Mouse (Mus musculus) midbrain, embryonic 13.5 days (tissue): Measurements from ENCODE around the gene Gpa33. TPM values are rescaled to one million over a fixed set of nuclear protein-coding genes. Genes with fewer than 3 reads are reported as not detected.

Source experiments
- ATAC-seq: fragments of 200-750 bp; cut with Nextera tagmentation; 2 replicates; pipeline ENCODE4 v1.8.0; 2017; ENCODE audit warnings: mild to moderate bottlenecking, moderate TSS enrichment, moderate library complexity
- H3K27ac ChIP-seq: fragments of 300-500 bp; sonication (generic); 2 replicates; pipeline ENCODE4 v1.5.1; 2015; ENCODE audit warnings: inconsistent platforms, mild to moderate bottlenecking, moderate library complexity
- H3K27me3 ChIP-seq: fragments of 300-500 bp; sonication (generic); 2 replicates; pipeline ENCODE4 v1.6.1; 2015; ENCODE audit warnings: mild to moderate bottlenecking, inconsistent platforms
- H3K36me3 ChIP-seq: fragments of 300-500 bp; sonication (generic); 2 replicates; pipeline ENCODE4 v1.6.1; 2015; ENCODE audit warnings: mild to moderate bottlenecking, inconsistent platforms
- H3K4me1 ChIP-seq: fragments of 300-500 bp; sonication (generic); replicated peaks from 2 replicates; pipeline ENCODE4 v1.6.1; 2015; ENCODE audit warnings: inconsistent platforms
- H3K4me2 ChIP-seq: fragments of 300-500 bp; sonication (generic); replicated peaks from 2 replicates; pipeline ENCODE4 v1.6.1; 2015; ENCODE audit warnings: moderate library complexity, mild to moderate bottlenecking, inconsistent platforms
- H3K4me3 ChIP-seq: fragments of 300-500 bp; sonication (generic); replicated peaks from 2 replicates; pipeline ENCODE4 v1.5.1; 2015; ENCODE audit warnings: mild to moderate bottlenecking, inconsistent platforms
- H3K9ac ChIP-seq: fragments of 300-500 bp; sonication (generic); replicated peaks from 2 replicates; pipeline ENCODE4 v1.6.1; 2015; ENCODE audit warnings: mild to moderate bottlenecking, inconsistent platforms
- H3K9me3 ChIP-seq: fragments of 300-500 bp; sonication (generic); 2 replicates; pipeline ENCODE4 v1.6.1; 2016; ENCODE audit warnings: mild to moderate bottlenecking, inconsistent platforms
- WGBS: fragments of 180-500 bp; shearing (Covaris S2); methylation state at CpG from one replicate; pipeline ENCODE4 v1.1.7; 2015; 5-methylcytosine and 5-hydroxymethylcytosine counted together
- polyA plus RNA-seq: library from polyadenylated mRNA; unstranded; fragments of >200 nt; fragmentation: Nextera tagmentation; extraction: Ambion mirVana; gene quantifications from 2 replicates; pipeline ENCODE4 v1.2.1, GENCODE M21; 2015

The Gpa33 gene
- 0.17 TPM in 1 of 2 replicates, not detected in the other for polyA plus RNA-seq

GRCm38 (mm10) chr1:166130224-166130860, at the start of gene Gpa33:
Gpa33 (plus strand) TSS chr1:166130238.
- no peak within 1 kb of the TSS for H3K4me2 ChIP-seq
- no peak within 1 kb of the TSS for H3K27ac ChIP-seq
- no peaks in the 10 kb centered on the region for H3K36me3 ChIP-seq
- no peak within 1 kb of the TSS for H3K9ac ChIP-seq
- ATAC-seq = no peak
- H3K9me3 ChIP-seq = no peaks in the 10 kb centered on the region
- whole genome bisulfite sequencing = 87% methylated on average over 5 of the region's 5 CpGs
- H3K4me1 ChIP-seq = peaks cover 4% of the 10 kb centered on the region; the same call in 1 of the 2 replicates
- H3K4me3 ChIP-seq = no peak within 1 kb of the TSS
- no peaks in the 10 kb centered on the region for H3K27me3 ChIP-seq

DNA sequence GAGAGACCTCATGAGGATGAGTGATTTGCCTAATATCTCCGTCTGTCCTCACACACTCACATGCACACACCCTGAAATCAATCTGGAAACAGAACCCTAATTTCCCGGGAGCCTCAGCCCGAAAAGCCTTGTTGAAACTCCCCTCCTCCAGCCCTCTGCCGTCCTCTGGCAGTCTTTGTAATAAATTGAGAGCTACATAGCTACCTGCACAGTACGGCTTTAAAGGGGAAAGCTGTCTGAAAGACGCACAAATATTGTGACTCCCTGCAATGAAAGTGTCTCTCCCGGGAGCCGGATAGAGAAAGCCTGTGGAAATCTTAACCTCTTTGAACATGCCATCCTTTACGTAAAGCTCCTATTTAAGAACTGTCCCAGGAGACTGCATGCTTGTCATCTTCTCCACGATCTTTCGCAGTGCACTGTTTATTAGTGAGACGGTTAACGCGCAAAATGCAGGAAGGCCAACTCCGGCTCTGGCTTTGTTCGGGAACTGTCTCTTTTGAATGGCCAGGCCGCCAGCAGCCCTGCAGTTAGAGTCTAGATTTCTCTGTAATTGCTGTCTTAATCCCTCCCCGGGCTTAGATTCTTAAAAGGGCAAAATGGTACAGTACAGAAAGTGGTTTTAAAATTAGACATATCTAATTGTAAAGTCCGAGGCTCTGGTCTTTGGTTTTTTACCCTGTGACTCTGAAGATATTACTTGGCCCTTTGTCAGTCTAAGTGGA, 41.4 kb upstream of the Gpa33 start:
- peaks cover 22% of the 10 kb centered on the region for H3K4me1 ChIP-seq
- 0 out of 2 replicates have a peak overlapping the region, but pooled peaks have one; percentile 46 for H3K9ac ChIP-seq
- H3K4me2 ChIP-seq = 0 out of 2 replicates have a peak overlapping the region, but pooled peaks have one; percentile 15
- no peaks in the 10 kb centered on the region for H3K36me3 ChIP-seq
- H3K9me3 ChIP-seq = no peaks in the 10 kb centered on the region
- WGBS = 28% methylated on average over 19 of the region's 19 CpGs
- H3K27me3 ChIP-seq = no peaks in the 10 kb centered on the region
- no peak overlapping the region for H3K4me3 ChIP-seq
- H3K27ac ChIP-seq = peak overlapping the region; percentile 64; the same call in 1 of the 2 replicates
- peak; percentile 50 for ATAC-seq

GRCm38 (mm10) chr1:166089337-166089736, 40.7 kb upstream of the Gpa33 start:
- peak overlapping the region; percentile 64; the same call in 1 of the 2 replicates for H3K27ac ChIP-seq
- ATAC-seq = no peak
- WGBS = 73% methylated on average over 3 of the region's 3 CpGs
- no peaks in the 10 kb centered on the region for H3K9me3 ChIP-seq
- no peak overlapping the region for H3K4me2 ChIP-seq
- H3K9ac ChIP-seq = no peak overlapping the region
- no peaks in the 10 kb centered on the region for H3K27me3 ChIP-seq
- no peaks in the 10 kb centered on the region for H3K36me3 ChIP-seq
- no peak overlapping the region for H3K4me3 ChIP-seq
- peaks cover 22% of the 10 kb centered on the region for H3K4me1 ChIP-seq

DNA sequence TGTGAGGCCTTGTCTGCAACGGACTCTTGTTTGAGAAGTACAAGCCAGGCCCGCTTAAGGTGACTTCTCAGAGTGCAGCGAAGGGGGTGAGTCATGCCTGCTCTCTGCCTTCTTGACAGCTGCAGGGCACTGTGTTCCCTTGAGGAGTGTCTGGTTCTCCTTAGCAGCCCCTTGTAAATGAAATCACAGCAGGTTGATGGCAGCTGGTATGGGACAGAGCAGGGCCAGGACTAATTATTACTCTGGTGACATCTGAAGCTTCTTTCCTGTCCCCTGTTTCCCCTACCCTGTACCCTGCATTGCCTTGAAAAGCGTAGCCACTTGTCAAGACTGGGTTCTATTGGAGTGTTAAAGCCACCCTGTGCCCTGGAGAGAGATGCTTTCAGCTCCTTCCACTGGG, 40.3 kb upstream of the Gpa33 start:
- H3K9me3 ChIP-seq = no peaks in the 10 kb centered on the region
- no peaks in the 10 kb centered on the region for H3K36me3 ChIP-seq
- H3K4me3 ChIP-seq = no peak overlapping the region
- H3K4me1 ChIP-seq = peaks cover 22% of the 10 kb centered on the region
- ATAC-seq = peak; percentile 63
- no peaks in the 10 kb centered on the region for H3K27me3 ChIP-seq
- WGBS = 52% methylated on average over 4 of the region's 4 CpGs
- 0 out of 2 replicates have a peak overlapping the region, but pooled peaks have one; percentile 25 for H3K27ac ChIP-seq
- no peak overlapping the region for H3K9ac ChIP-seq
- H3K4me2 ChIP-seq = no peak overlapping the region

DNA sequence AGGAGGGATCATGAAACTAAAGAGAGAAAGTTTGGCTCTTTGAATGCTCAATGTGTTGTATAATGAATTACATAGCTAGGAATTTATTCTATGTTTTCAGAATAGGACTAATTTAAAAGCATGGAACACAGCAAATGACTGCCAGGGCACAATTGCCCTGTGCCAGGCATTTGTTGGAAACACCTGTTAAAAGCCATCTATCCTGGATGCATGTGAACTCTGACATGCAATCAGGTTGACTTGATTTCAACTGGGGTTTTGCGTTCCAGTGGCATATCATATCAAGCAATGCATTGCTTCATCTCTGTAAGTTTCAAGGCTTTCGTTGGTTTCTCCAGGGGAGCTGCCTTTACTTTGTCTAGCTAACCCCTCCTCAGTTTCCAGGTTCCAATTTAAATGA, 39.7 kb upstream of the Gpa33 start:
- no peak overlapping the region for H3K4me3 ChIP-seq
- H3K4me1 ChIP-seq = peaks cover 22% of the 10 kb centered on the region
- no peaks in the 10 kb centered on the region for H3K27me3 ChIP-seq
- no peak overlapping the region for H3K9ac ChIP-seq
- 95% methylated on average over 2 of the region's 2 CpGs for WGBS
- no peak overlapping the region for H3K4me2 ChIP-seq
- no peak for ATAC-seq
- H3K9me3 ChIP-seq = no peaks in the 10 kb centered on the region
- H3K27ac ChIP-seq = no peak overlapping the region
- H3K36me3 ChIP-seq = no peaks in the 10 kb centered on the region

DNA sequence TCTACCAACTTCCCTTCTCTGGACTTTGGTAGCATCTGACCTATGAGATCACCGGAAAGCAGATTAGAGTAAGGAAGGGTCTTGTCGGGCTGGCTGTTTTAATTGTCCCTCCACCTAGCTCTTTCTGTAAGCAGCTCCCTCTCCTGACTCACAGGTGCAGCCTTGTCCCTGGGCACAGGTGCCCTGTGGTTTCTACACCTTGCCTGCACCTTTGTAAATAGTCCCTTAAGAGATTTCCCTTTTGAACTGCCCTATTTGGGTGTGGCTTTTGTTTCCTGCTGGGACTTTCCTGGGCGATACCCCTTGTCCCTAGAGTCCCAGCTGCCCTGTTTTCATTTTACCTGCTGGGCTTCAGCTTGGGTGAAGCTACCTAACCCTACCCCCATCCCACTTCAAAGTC, 35.6 kb upstream of the Gpa33 start:
- no peak for ATAC-seq

GRCm38 (mm10) chr1:166098120-166098519, 31.9 kb upstream of the Gpa33 start:
- H3K36me3 ChIP-seq = no peaks in the 10 kb centered on the region
- H3K4me3 ChIP-seq = no peak overlapping the region
- WGBS = 96% methylated on average over 2 of the region's 2 CpGs
- no peak overlapping the region for H3K27ac ChIP-seq
- no peaks in the 10 kb centered on the region for H3K27me3 ChIP-seq
- no peaks in the 10 kb centered on the region for H3K9me3 ChIP-seq
- ATAC-seq = no peak
- H3K4me1 ChIP-seq = peaks cover 2% of the 10 kb centered on the region; the same call in 1 of the 2 replicates
- no peak overlapping the region for H3K4me2 ChIP-seq
- H3K9ac ChIP-seq = no peak overlapping the region

More for the DNA sequence above, 35.6 kb upstream of the Gpa33 start:
- H3K9me3 ChIP-seq = no peaks in the 10 kb centered on the region
- H3K4me2 ChIP-seq = no peak overlapping the region
- no peak overlapping the region for H3K9ac ChIP-seq
- H3K27ac ChIP-seq = no peak overlapping the region
- H3K4me3 ChIP-seq = no peak overlapping the region
- WGBS = 91% methylated on average over 3 of the region's 3 CpGs
- no peaks in the 10 kb centered on the region for H3K27me3 ChIP-seq
- H3K36me3 ChIP-seq = no peaks in the 10 kb centered on the region
- H3K4me1 ChIP-seq = peaks cover 9% of the 10 kb centered on the region

- H3K4me2 ChIP-seq = no peak overlapping the region
- no peaks in the 10 kb centered on the region for H3K27me3 ChIP-seq
- 67% methylated on average over 11 of the region's 11 CpGs for WGBS
- peak overlapping the region; percentile 54; the same call in 1 of the 2 replicates for H3K27ac ChIP-seq
- H3K36me3 ChIP-seq = no peaks in the 10 kb centered on the region
- H3K4me3 ChIP-seq = no peak overlapping the region
- no peak overlapping the region for H3K9ac ChIP-seq
- no peaks in the 10 kb centered on the region for H3K9me3 ChIP-seq
- peaks cover 9% of the 10 kb centered on the region; the same call in 1 of the 2 replicates for H3K4me1 ChIP-seq
- ATAC-seq = no peak
Observed at GRCm38 (mm10) chr1:166102920-166103608, 27.0 kb upstream of the Gpa33 start.

DNA sequence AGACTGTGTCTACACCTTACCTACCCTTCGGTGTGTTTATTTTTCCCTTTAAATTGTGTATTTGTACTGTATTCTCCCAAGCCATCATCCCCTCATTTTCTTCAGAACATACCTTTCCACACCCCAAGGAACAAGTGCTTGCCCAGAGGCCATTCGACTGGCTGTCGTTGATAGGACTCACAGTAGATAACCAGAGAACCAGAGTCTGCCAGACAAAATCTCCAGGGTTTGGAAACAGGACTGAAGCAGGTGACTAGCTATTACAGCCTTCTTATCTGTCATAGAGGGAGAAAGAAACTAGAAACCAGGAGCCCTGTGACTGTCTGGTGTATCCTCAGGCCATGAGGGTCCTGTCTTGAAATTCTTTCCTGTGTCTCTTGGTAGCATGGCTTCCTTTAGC, 25.2 kb upstream of the Gpa33 start:
- 97% methylated on average over 3 of the region's 3 CpGs for WGBS
- no peak for ATAC-seq
- H3K9ac ChIP-seq = no peak overlapping the region

DNA sequence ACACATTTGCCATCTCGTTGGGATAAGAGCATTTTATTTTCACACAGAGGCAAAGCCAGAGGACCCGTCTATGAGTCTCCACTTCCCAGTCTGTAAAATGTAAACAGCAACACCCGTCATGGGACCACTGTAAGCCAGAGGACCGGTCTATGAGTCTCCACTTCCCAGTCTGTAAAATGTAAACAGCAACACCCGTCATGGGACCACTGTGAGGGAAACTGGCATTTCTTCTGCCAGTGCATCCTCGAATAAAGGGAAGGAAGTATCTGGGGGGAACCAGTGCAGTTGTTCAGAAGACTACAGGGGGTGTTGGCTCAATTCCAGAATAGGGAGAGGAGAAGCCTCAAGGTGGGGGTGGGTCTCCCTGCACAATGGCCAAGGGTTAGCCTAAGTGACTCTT, 24.6 kb upstream of the Gpa33 start:
- H3K4me3 ChIP-seq = no peak overlapping the region
- H3K9me3 ChIP-seq = no peaks in the 10 kb centered on the region
- 87% methylated on average over 6 of the region's 6 CpGs for WGBS
- H3K27me3 ChIP-seq = no peaks in the 10 kb centered on the region
- ATAC-seq = no peak
- no peak overlapping the region for H3K27ac ChIP-seq
- H3K36me3 ChIP-seq = no peaks in the 10 kb centered on the region
- H3K4me2 ChIP-seq = no peak overlapping the region
- H3K4me1 ChIP-seq = peaks cover 9% of the 10 kb centered on the region; the same call in 1 of the 2 replicates
- no peak overlapping the region for H3K9ac ChIP-seq

More for the DNA sequence above, 25.2 kb upstream of the Gpa33 start:
- Histone ChIP-seq H3K4me3 (no peak overlapping the region), H3K27me3 (no peaks in the 10 kb centered on the region), H3K4me1 (peaks cover 9% of the 10 kb centered on the region; the same call in 1 of the 2 replicates), H3K4me2 (no peak overlapping the region), H3K36me3 (no peaks in the 10 kb centered on the region), H3K27ac (no peak overlapping the region), H3K9me3 (no peaks in the 10 kb centered on the region)

GRCm38 (mm10) chr1:166114986-166115385, 15.1 kb upstream of the Gpa33 start:
- H3K9me3 ChIP-seq = no peaks in the 10 kb centered on the region
- H3K4me2 ChIP-seq = no peak overlapping the region
- 90% methylated on average over 3 of the region's 3 CpGs for WGBS
- H3K4me1 ChIP-seq = peaks cover 11% of the 10 kb centered on the region
- ATAC-seq = no peak
- H3K4me3 ChIP-seq = no peak overlapping the region
- no peaks in the 10 kb centered on the region for H3K27me3 ChIP-seq
- no peak overlapping the region for H3K9ac ChIP-seq
- H3K27ac ChIP-seq = no peak overlapping the region
- no peaks in the 10 kb centered on the region for H3K36me3 ChIP-seq

DNA sequence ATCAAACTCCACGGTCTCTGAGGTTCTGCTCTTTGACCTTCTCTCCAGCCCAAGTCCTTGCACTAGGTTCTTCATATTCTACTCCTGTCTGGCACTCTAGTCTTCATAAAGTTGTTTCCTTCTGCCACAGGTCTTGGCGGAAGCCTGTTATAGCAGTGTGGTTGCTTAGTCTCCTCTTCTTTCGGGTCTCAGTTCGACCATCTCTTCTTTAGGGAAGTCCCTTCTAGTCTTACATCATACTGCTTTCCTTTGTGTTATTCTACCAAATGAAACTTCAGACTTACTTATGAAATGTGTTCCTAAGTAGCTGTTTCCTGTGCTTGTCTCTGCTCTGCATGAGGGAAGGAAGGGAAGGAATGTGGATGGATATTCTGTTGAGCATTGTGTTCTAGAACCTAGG, 14.3 kb upstream of the Gpa33 start:
- no peak overlapping the region for H3K9ac ChIP-seq
- no peaks in the 10 kb centered on the region for H3K36me3 ChIP-seq
- ATAC-seq = no peak
- H3K27me3 ChIP-seq = no peaks in the 10 kb centered on the region
- 93% methylated on average over 4 of the region's 4 CpGs for WGBS
- H3K4me2 ChIP-seq = no peak overlapping the region
- H3K27ac ChIP-seq = no peak overlapping the region
- H3K4me1 ChIP-seq = peaks cover 11% of the 10 kb centered on the region
- H3K9me3 ChIP-seq = no peaks in the 10 kb centered on the region
- no peak overlapping the region for H3K4me3 ChIP-seq
